Mouse (Mus musculus): ENCODE data around the gene Tigd2.

The Tigd2 gene

DNA sequence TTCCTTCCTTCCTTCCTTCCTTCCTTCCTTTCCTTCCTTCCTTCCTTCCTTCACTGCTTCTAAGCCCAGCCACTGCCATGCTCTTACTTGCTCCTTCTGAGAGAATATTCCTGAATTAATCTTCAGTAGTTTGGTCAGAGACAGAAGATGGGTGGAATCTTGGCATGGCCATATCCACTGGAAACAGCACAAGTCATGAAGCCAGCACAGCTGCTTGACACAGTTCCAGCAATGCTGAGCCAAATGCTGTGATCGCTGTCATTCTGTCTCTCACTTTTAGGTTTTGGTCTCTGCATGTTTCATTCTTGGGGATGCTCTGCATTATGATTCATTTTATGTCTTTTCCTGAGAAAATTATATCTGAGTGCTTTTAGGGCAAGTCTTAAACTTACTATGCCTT lies 47.2 kb downstream of the Tigd2 start:
- no peak for DNase-seq (ENCODE audit: extremely low spot score)
